Mouse (Mus musculus) activated CD4-positive, CD25-positive, alpha-beta regulatory T cell, adult 4 months (primary cell): ENCODE data around the gene St3gal3. TPM values are rescaled to one million over a fixed set of nuclear protein-coding genes. Genes with fewer than 3 reads are reported as not detected.

Experiments
- ATAC-seq: one replicate; pipeline ENCODE4 v1.8.0; 2017
- polyA plus RNA-seq, 2 experiments: library from polyadenylated mRNA; unstranded; fragments of 100-300 nt; shearing (Covaris generic); gene quantifications; one replicate each; pipeline ENCODE4 v1.2.1; 2017

Gene St3gal3
- polyA plus RNA-seq, 2 experiments from 2014 or later = 0.77 to 0.85 TPM

- ATAC-seq = no peak
These were observed 117.5 kb downstream of the St3gal3 start for GRCm38 (mm10) chr4:118017021-118017805.

GRCm38 (mm10) chr4:118016323-118016911, 118.3 kb downstream of the St3gal3 start:
- no peak for ATAC-seq

- ATAC-seq = no peak
These were observed 119.1 kb downstream of the St3gal3 start for GRCm38 (mm10) chr4:118015636-118016035.

GRCm38 (mm10) chr4:118015126-118015525, 119.6 kb downstream of the St3gal3 start:
- no peak for ATAC-seq

GRCm38 (mm10) chr4:118010661-118011173, 124.0 kb downstream of the St3gal3 start:
- ATAC-seq = no peak

GRCm38 (mm10) chr4:118008433-118009033, 126.2 kb downstream of the St3gal3 start:
- no peak for ATAC-seq

GRCm38 (mm10) chr4:118001355-118001754, 133.4 kb downstream of the St3gal3 start:
- ATAC-seq = no peak

GRCm38 (mm10) chr4:118000605-118001208, 134.0 kb downstream of the St3gal3 start:
- no peak for ATAC-seq

GRCm38 (mm10) chr4:117999951-118000350, 134.8 kb downstream of the St3gal3 start:
- no peak for ATAC-seq

GRCm38 (mm10) chr4:117997381-117998269, 137.1 kb downstream of the St3gal3 start:
- ATAC-seq = no peak

- ATAC-seq = no peak
These were observed 138.0 kb downstream of the St3gal3 start for GRCm38 (mm10) chr4:117996701-117997100.

- ATAC-seq = no peak
These were observed 139.3 kb downstream of the St3gal3 start for GRCm38 (mm10) chr4:117995461-117995860.

GRCm38 (mm10) chr4:117993421-117993820, 141.3 kb downstream of the St3gal3 start:
- no peak for ATAC-seq

- ATAC-seq = no peak
These were observed 141.8 kb downstream of the St3gal3 start for GRCm38 (mm10) chr4:117992872-117993271.

GRCm38 (mm10) chr4:117992036-117992435, 142.7 kb downstream of the St3gal3 start:
- no peak for ATAC-seq

GRCm38 (mm10) chr4:117991055-117991627, 143.6 kb downstream of the St3gal3 start:
- ATAC-seq = no peak

- ATAC-seq = no peak
These were observed 144.1 kb downstream of the St3gal3 start for GRCm38 (mm10) chr4:117990571-117990970.

- ATAC-seq = no peak
These were observed 144.9 kb downstream of the St3gal3 start for GRCm38 (mm10) chr4:117989801-117990200.

- ATAC-seq = no peak
These were observed 147.9 kb downstream of the St3gal3 start for GRCm38 (mm10) chr4:117986766-117987165.

- no peak for ATAC-seq
These were observed 149.6 kb downstream of the St3gal3 start for GRCm38 (mm10) chr4:117984993-117985587.

- ATAC-seq = no peak
These were observed 150.5 kb downstream of the St3gal3 start for GRCm38 (mm10) chr4:117984206-117984605.
